Mouse (Mus musculus) ES-Bruce4 (cell line): ENCODE data around the gene Slc37a1. TPM values are rescaled to one million over a fixed set of nuclear protein-coding genes. Genes with fewer than 3 reads are reported as not detected.

Source experiments
- H3K27ac ChIP-seq: 2 replicates; pipeline ENCODE4 v1.5.1; 2012; ENCODE audit warnings: low read length, inconsistent platforms; ENCODE audit not compliant: insufficient read depth
- H3K27me3 ChIP-seq: 2 replicates; pipeline ENCODE4 v1.6.1; 2012; ENCODE audit warnings: mild to moderate bottlenecking, low read length, inconsistent platforms; ENCODE audit not compliant: control insufficient read depth, poor library complexity, insufficient read depth, severe bottlenecking
- H3K36me3 ChIP-seq: 2 replicates; pipeline ENCODE4 v1.6.1; 2012; ENCODE audit warnings: inconsistent platforms, mild to moderate bottlenecking, low read length, moderate library complexity; ENCODE audit not compliant: control insufficient read depth, poor library complexity, insufficient read depth, severe bottlenecking
- H3K4me1 ChIP-seq: one replicate; pipeline ENCODE4 v1.8.1; 2011; ENCODE audit warnings: low read length; ENCODE audit not compliant: control insufficient read depth, insufficient read depth
- H3K4me3 ChIP-seq: 2 replicates; pipeline ENCODE4 v1.5.1; 2011; ENCODE audit warnings: low read depth, mild to moderate bottlenecking, low read length
- H3K9ac ChIP-seq: 2 replicates; pipeline ENCODE4 v1.6.1; 2012; ENCODE audit warnings: low read depth, mild to moderate bottlenecking, inconsistent platforms; ENCODE audit not compliant: poor library complexity, severe bottlenecking
- H3K9me3 ChIP-seq: replicated peaks from 2 replicates; pipeline ENCODE4 v1.6.1; 2012; ENCODE audit warnings: mild to moderate bottlenecking, low read length, inconsistent platforms; ENCODE audit not compliant: control insufficient read depth, poor library complexity, insufficient read depth, severe bottlenecking
- CTCF ChIP-seq: IDR thresholded peaks from one replicate; pipeline ENCODE4 v1.8.1; 2011; ENCODE audit warnings: low read depth, low read length
- EP300 ChIP-seq: IDR thresholded peaks from 2 replicates; pipeline ENCODE4 v1.6.1; 2011; ENCODE audit warnings: low read depth, low read length; ENCODE audit not compliant: insufficient read depth
- POLR2A ChIP-seq: IDR thresholded peaks from one replicate; pipeline ENCODE4 v1.8.1; 2011; ENCODE audit warnings: low read length; ENCODE audit not compliant: insufficient read depth
- polyA plus RNA-seq: library from polyadenylated mRNA; stranded (reverse); fragments of >200 nt; gene quantifications from 2 replicates; pipeline ENCODE4 v1.2.4, GENCODE M21; 2011; ENCODE audit warnings: low read depth; ENCODE audit not compliant: missing spikeins, insufficient read depth, insufficient read length

The Slc37a1 gene
- polyA plus RNA-seq, 1 experiment = 13.4 TPM

- H3K9me3 ChIP-seq = no peaks in the 10 kb centered on the region
- TF ChIP-seq EP300 = no peak
- no peak for TF ChIP-seq POLR2A
- no peak for TF ChIP-seq CTCF
These were observed 11.4 kb upstream of the Slc37a1 start for GRCm38 (mm10) chr17:31275181-31275580.

DNA sequence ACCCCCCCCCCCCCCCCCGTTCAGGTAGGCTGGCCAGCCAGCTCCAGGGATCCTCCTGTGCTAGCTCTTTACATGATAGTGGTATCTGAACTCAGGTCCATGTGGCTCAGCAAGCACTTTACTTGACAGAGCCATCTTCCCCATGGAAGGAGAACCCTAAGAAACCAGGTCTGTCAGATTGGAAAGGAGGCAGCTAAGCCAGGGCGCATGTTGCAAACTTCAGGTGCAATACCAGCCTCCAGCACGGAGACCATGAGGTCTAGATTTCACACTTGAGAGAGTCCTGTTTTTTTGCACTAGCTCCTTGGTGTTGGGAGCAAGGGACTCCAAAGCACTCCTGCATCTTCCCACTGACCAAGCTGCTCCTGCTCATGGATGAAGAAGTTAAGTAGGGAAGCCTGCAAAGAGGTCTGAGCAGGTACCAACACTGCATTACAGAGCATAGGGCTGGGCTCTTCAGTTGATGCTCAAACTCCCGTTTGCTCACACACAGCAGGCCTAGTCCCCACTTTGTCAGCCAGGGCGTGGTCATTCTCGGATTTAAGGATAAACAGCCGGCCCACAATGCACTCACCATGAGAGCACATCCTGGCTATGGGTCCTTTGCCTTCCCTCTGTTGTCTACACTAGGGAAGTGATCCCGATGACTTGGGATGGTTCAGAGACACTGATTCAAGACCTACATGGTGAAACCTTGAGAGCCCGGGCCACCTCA, 10.2 kb upstream of the Slc37a1 start:
- H3K27me3 ChIP-seq = no peaks in the 10 kb centered on the region
- no peaks in the 10 kb centered on the region for H3K9me3 ChIP-seq
- 0 out of 2 replicates have a peak, but pooled peaks have one; percentile 50 for TF ChIP-seq EP300
- no peak for TF ChIP-seq CTCF
- H3K9ac ChIP-seq = no peak overlapping the region
- H3K4me3 ChIP-seq = peak overlapping the region; percentile 80
- H3K36me3 ChIP-seq = no peaks in the 10 kb centered on the region
- H3K4me1 ChIP-seq = peaks cover 7% of the 10 kb centered on the region
- no peak overlapping the region for H3K27ac ChIP-seq

More at GRCm38 (mm10) chr17:31275181-31275580, 11.4 kb upstream of the Slc37a1 start:
- no peaks in the 10 kb centered on the region for H3K27me3 ChIP-seq
- H3K4me1 ChIP-seq = peaks cover 7% of the 10 kb centered on the region
- no peak overlapping the region for H3K4me3 ChIP-seq
- no peak overlapping the region for H3K27ac ChIP-seq
- no peaks in the 10 kb centered on the region for H3K36me3 ChIP-seq
- H3K9ac ChIP-seq = no peak overlapping the region

GRCm38 (mm10) chr17:31276922-31277918, 9.4 kb upstream of the Slc37a1 start, which contains the start of gene Rsph1:
Gene Rsph1, minus strand, starts transcription at chr17:31277383.
- no peak within 1 kb of the TSS for H3K27ac ChIP-seq
- H3K27me3 ChIP-seq = no peaks in the 10 kb centered on the region

DNA sequence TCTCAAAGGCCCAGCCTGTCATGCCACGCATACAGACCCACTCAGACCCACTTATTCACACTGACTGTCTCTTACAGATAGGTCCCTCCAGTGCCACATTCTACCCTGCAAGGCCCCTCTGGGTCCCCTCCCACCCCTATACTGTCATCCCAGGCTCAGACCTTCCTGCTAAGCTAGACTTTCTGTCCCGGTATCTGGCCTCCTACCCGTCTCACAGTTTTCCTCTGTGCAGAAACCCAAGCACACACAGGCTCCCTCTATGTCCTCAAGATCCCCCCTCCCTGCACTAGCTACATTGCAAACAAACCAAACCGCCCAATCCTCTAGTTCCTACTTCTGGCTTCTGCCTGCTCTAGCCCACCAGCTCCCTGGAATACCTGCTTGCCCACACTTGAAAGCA, 8.7 kb upstream of the Slc37a1 start:
- H3K27ac ChIP-seq = no peak overlapping the region
- peaks cover 9% of the 10 kb centered on the region for H3K4me1 ChIP-seq
- H3K27me3 ChIP-seq = no peaks in the 10 kb centered on the region
- no peaks in the 10 kb centered on the region for H3K36me3 ChIP-seq
- no peak overlapping the region for H3K4me3 ChIP-seq
- H3K9ac ChIP-seq = no peak overlapping the region
- H3K9me3 ChIP-seq = no peaks in the 10 kb centered on the region
- TF ChIP-seq EP300 = no peak
- no peak for TF ChIP-seq POLR2A
- no peak for TF ChIP-seq CTCF

More at GRCm38 (mm10) chr17:31276922-31277918, 9.4 kb upstream of the Slc37a1 start, which contains the start of gene Rsph1:
- Histone ChIP-seq H3K9me3 (no peaks in the 10 kb centered on the region), H3K36me3 (no peaks in the 10 kb centered on the region), H3K4me3 (peak within 1 kb of the TSS; percentile 80), H3K4me1 (peaks cover 7% of the 10 kb centered on the region), H3K9ac (peak within 1 kb of the TSS; percentile 14; the same call in 1 of the 2 replicates)
- no peak for TF ChIP-seq POLR2A
- no peak for TF ChIP-seq CTCF
- no peak for TF ChIP-seq EP300

- peaks cover 9% of the 10 kb centered on the region for H3K4me1 ChIP-seq
- H3K27ac ChIP-seq = no peak overlapping the region
- no peaks in the 10 kb centered on the region for H3K36me3 ChIP-seq
- no peak overlapping the region for H3K9ac ChIP-seq
- no peaks in the 10 kb centered on the region for H3K9me3 ChIP-seq
- TF ChIP-seq CTCF (no peak), EP300 (no peak), POLR2A (no peak)
- H3K27me3 ChIP-seq = no peaks in the 10 kb centered on the region
- no peak overlapping the region for H3K4me3 ChIP-seq
These were observed 7.1 kb upstream of the Slc37a1 start for GRCm38 (mm10) chr17:31279541-31279940.
